Mouse (Mus musculus): ENCODE data around the gene Fam184a.

DNA sequence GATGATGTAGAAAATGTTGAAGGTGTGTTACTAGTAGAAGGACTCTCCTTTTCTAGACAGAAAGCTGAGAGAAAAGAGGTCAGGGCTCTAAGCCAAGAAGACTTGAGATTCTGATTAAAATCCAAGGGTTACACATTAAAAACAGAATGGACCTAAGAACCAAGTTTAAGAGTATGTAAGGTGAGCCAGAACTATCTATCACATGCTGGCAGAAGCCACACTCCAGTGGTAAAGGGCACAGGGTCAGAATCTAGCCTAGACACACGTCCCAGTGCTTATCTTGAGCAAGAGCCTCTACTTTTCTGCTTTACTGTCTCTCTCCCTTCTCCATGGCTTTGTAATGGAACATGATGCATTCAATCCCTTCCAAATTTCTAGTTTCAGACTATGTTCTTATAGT lies 137.0 kb downstream of the Fam184a start:
- no peak for TF ChIP-seq CTCF (IDR thresholded peaks at IDR 0.05; ENCODE audit: control insufficient read depth, insufficient read depth, low read length)
- no peak for TF ChIP-seq POLR2A (IDR thresholded peaks at IDR 0.05; ENCODE audit: borderline replicate concordance, control insufficient read depth, low read depth, low read length)

Data from bone marrow, adult 2 months (tissue).